Mouse (Mus musculus): ENCODE data around the gene Ssbp4. TPM values are rescaled to one million over a fixed set of nuclear protein-coding genes. Genes with fewer than 3 reads are reported as not detected.

Gene Ssbp4
- total RNA-seq (2017), result 43.8 and 58.4 TPM in 2 replicates

GRCm38 (mm10) chr8:70608749-70609367 is at the start of gene Ssbp4:
Gene Ssbp4 (minus strand): TSS chr8:70608872.
- no peak for ATAC-seq (replicated peaks; ENCODE audit: low read depth, poor library complexity, severe bottlenecking)

GRCm38 (mm10) chr8:70657739-70658138 is 49.1 kb upstream of the Ssbp4 start:
- no peak for ATAC-seq (replicated peaks; ENCODE audit: low read depth, poor library complexity, severe bottlenecking)

- ATAC-seq (replicated peaks; ENCODE audit: low read depth, poor library complexity, severe bottlenecking), result no peak
Observed at GRCm38 (mm10) chr8:70657214-70657613, 48.5 kb upstream of the Ssbp4 start.

GRCm38 (mm10) chr8:70656193-70656790 is 47.6 kb upstream of the Ssbp4 start:
- ATAC-seq (replicated peaks; ENCODE audit: low read depth, poor library complexity, severe bottlenecking), result no peak

GRCm38 (mm10) chr8:70655469-70655868 is 46.8 kb upstream of the Ssbp4 start:
- ATAC-seq (replicated peaks; ENCODE audit: low read depth, poor library complexity, severe bottlenecking), result no peak

- ATAC-seq (replicated peaks; ENCODE audit: low read depth, poor library complexity, severe bottlenecking), result no peak
Observed at GRCm38 (mm10) chr8:70654121-70654520, 45.4 kb upstream of the Ssbp4 start.

- peak; percentile 42 for ATAC-seq (replicated peaks; ENCODE audit: low read depth, poor library complexity, severe bottlenecking)
Observed at GRCm38 (mm10) chr8:70653226-70653625, 44.6 kb upstream of the Ssbp4 start.

GRCm38 (mm10) chr8:70650351-70650750 is 41.7 kb upstream of the Ssbp4 start:
- no peak for ATAC-seq (replicated peaks; ENCODE audit: low read depth, poor library complexity, severe bottlenecking)

GRCm38 (mm10) chr8:70649324-70649723 is 40.7 kb upstream of the Ssbp4 start:
- ATAC-seq (replicated peaks; ENCODE audit: low read depth, poor library complexity, severe bottlenecking), result peak; percentile 69

GRCm38 (mm10) chr8:70648921-70649320 is 40.2 kb upstream of the Ssbp4 start:
- ATAC-seq (replicated peaks; ENCODE audit: low read depth, poor library complexity, severe bottlenecking), result no peak

GRCm38 (mm10) chr8:70648164-70648442 is 39.4 kb upstream of the Ssbp4 start:
- no peak for ATAC-seq (replicated peaks; ENCODE audit: low read depth, poor library complexity, severe bottlenecking)

- no peak for ATAC-seq (replicated peaks; ENCODE audit: low read depth, poor library complexity, severe bottlenecking)
Observed at GRCm38 (mm10) chr8:70647343-70648163, 38.9 kb upstream of the Ssbp4 start.

- ATAC-seq (replicated peaks; ENCODE audit: low read depth, poor library complexity, severe bottlenecking), result no peak
Observed at GRCm38 (mm10) chr8:70646775-70647174, 38.1 kb upstream of the Ssbp4 start.

- ATAC-seq (replicated peaks; ENCODE audit: low read depth, poor library complexity, severe bottlenecking), result no peak
Observed at GRCm38 (mm10) chr8:70646369-70646768, 37.7 kb upstream of the Ssbp4 start.

- ATAC-seq (replicated peaks; ENCODE audit: low read depth, poor library complexity, severe bottlenecking), result 0 out of 2 replicates have a peak, but pooled peaks have one; percentile 9
Observed at GRCm38 (mm10) chr8:70645501-70646224, 37.0 kb upstream of the Ssbp4 start.

- ATAC-seq (replicated peaks; ENCODE audit: low read depth, poor library complexity, severe bottlenecking), result peak; percentile 42; the same call in 1 of the 2 replicates
Observed at GRCm38 (mm10) chr8:70644065-70644464, 35.4 kb upstream of the Ssbp4 start.

- ATAC-seq (replicated peaks; ENCODE audit: low read depth, poor library complexity, severe bottlenecking), result no peak
Observed at GRCm38 (mm10) chr8:70643019-70643418, 34.3 kb upstream of the Ssbp4 start.

- ATAC-seq (replicated peaks; ENCODE audit: low read depth, poor library complexity, severe bottlenecking), result no peak
Observed at GRCm38 (mm10) chr8:70638752-70639151, 30.1 kb upstream of the Ssbp4 start.

- no peak for ATAC-seq (replicated peaks; ENCODE audit: low read depth, poor library complexity, severe bottlenecking)
Observed at GRCm38 (mm10) chr8:70636838-70637237, 28.2 kb upstream of the Ssbp4 start.

- ATAC-seq (replicated peaks; ENCODE audit: low read depth, poor library complexity, severe bottlenecking), result peak; percentile 51
Observed at GRCm38 (mm10) chr8:70635527-70635926, 26.9 kb upstream of the Ssbp4 start.

GRCm38 (mm10) chr8:70634066-70634465 is 25.4 kb upstream of the Ssbp4 start:
- ATAC-seq (replicated peaks; ENCODE audit: low read depth, poor library complexity, severe bottlenecking), result no peak

All from common myeloid progenitor, adult 5-6 weeks (primary cell).